Mouse (Mus musculus): ENCODE measurements around the gene Pabpc6. TPM values are rescaled to one million over a fixed set of nuclear protein-coding genes. Genes with fewer than 3 reads are reported as not detected.

The Pabpc6 gene
- total RNA-seq, 2 experiments from 2014 or later = not detected

Other genes starting within 250 kb of the Pabpc6 start
- gene Gm17728, start 247.7 kb downstream of the Pabpc6 start, total RNA-seq (2021) = not detected

Measured in left cerebral cortex, adult 18-20 months (tissue).